Mouse (Mus musculus) retina, adult 2 months (tissue): Measurements from ENCODE around the gene Pigg.
A peak's percentile ranks its signal among the peaks of the same experiment; 100 is the strongest.

ENCODE experiments used
- DNase-seq: peaks from one replicate; pipeline ENCODE4 v3.0.0-alpha.2; 2012; ENCODE audit warnings: low read depth, low spot score

Gene Pigg

DNA sequence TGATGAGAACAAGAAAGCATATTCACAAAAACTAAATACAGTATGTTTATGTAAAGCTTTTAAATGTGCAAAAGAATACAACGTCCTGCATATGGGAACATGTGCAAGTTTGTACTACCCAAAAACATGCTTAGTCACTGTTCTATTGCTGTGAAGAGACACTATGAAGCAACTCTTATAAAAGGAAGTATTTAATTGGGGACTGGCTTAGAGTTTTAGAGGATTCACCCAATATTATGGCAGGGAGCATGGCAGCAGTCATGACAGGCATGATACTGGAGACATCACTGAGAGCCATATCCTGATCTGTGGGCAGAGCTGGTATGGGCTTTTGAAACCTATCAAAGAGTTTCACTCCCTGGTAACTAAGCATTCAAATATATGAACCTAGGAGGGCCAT is 45.5 kb downstream of the Pigg start:
- DNase-seq: no peak

- no peak for DNase-seq
These were observed 47.1 kb downstream of the Pigg start for GRCm38 (mm10) chr5:108359491-108359890.

GRCm38 (mm10) chr5:108360211-108360610 is 47.8 kb downstream of the Pigg start:
- no peak for DNase-seq

DNA sequence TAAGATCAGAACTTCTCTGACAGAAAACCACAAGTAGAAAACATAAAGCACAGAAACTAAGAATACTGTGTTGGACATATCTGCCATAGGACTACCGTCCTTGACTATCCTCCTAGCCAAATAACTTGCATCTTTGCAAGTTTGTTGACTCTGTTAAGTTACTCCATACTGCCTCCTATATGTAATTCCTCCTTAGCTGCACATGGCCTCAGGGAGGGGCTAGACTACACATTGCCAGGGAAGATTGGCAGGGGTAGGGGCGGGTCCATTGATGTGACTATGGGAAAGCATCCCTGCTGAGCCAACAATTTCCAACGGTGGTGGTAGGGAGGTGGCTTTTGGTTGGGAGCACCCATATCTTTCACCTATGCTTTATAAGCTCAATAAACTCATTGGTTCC is 49.9 kb downstream of the Pigg start:
- DNase-seq: no peak

DNA sequence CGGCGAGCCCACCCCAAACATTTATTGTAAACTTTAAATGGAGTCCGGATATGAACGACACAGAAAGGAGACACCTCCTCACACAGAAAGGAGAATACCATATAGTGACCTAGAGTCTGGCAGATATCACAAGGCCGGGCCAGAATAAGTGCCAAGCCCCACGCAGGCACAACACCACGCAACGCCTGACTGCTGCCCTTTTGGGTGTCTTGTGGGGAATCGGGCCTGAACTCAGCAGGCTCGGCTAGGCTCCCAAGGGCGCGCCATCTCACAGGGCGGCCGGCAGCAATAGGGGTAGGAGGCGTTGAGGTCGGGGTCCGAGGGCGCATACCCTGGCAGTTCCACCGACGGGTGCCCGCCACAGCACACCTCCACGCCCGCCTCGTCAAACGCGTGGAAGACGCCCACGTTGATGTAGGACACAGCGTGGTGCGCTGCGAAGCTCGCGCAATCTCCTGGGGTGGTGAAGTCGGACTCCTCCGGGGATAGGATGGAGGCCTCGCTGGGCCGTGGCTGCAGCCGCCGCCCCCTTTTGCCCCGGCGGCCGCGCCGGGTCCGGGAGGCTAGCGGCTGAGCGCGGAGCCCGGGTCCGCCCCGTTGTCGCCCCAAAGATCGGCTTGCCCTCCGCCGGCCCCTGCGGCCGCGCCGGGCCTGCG is 54.0 kb downstream of the Pigg start:
- DNase-seq: no peak

DNA sequence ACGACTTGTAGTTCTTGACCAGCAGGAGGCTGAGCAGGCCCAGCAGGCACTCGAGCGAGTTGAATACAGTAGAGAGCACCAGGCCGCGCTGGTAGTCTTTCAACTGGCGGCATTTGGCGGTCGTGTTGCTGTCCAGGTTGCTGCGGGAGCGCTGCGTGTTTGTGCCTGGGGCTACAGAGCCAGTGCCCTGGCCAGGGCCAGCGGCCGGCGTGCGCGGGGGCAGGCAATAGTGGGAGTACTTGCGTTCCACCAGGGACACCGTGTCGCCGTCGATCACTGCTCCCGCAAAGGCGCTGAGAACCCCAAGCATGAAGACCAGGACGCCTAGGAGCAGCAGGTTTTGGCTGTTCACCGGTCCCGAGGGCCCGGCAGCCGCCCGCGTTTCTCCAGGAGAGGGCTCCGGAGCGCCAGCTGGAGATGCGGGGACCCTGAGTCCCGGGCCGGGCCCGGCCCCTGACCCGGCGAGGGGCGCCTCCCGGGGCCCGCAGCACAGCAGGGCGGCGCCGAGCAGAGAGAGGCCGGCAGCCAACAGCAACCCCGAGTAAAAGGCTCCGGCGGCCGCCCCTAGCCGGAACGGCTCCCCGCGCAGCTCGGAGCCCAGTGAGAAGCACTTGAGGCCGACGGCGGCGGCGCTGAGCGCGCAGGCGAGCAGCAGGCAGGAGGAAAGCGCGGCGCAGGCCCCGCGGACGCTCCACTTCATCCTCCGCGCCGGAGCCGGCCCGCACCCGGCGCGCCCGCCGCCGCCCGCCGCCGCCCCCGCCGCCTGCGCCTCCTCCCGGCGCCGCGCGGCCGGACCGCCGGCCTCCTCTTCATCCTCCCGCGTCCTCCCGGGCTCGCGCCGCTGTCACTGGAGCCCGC is 54.8 kb downstream of the Pigg start:
- DNase-seq: no peak

DNA sequence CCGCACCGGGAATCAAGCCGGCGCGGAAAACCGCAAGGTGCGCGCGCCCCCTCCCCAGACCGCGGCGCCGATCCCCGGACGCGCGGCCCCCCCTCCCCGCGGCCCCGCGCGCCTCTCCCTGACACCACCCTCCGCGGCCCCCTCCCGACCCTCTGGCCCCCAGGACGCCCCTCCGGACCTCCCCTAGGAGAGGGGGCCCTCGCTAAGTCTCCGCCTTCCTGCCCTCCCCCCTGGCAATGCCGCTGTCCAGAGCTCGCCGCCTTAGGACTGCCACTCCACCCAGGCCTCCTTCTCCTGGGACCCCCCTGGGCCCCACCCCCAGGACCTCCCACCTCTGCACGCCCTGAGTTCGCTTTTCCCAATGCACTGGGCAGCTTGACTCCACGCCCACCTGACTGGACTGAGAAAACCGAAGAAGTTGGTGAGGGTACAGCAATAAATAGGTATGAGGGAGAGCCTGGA is 55.5 kb downstream of the Pigg start, which contains the start of gene Gm42517:
Gene Gm42517, minus strand, starts transcription at position 52 of the 462 bp plus-strand sequence.
- DNase-seq: no peak

- DNase-seq: no peak
These were observed 56.0 kb downstream of the Pigg start for GRCm38 (mm10) chr5:108368446-108368845.

DNA sequence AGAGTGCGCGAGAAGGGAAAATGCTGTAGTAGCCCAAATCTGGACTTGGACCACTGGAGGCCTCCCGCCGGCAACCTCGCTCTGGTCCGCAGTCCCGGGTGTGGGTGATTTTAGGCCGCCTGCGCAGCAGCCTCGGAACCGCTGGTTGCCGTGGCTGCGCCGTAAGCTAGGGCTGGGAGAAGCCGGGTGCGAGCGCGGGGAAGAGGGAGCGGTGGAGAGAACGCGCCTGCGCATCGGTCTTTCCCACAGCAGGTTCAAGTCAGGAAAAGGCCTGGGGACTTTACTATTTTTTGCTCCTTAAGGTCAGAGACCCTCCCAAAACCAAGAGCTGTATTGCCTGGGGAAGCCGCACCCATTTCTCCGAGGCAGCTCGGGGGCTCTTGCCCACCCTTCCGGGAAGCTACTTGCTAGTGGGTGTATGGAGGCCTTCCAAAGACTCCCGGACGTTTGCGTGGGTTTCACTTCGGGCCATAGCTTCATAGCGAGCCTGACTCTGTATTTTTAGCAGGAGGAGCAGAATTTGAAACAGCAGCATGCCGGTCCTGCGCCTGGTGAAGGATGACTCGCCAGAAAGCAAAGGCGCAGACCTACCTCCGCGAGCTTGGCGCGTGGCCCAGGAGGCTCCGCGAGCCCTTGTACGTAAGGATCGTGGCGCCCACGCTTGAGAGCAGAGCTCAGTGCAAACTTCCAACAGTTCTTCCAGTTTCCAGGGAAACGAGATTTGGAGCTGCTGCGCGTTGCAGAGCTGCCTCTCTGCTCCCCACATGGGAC is 56.6 kb downstream of the Pigg start:
- DNase-seq: no peak

GRCm38 (mm10) chr5:108369964-108370363 is 57.6 kb downstream of the Pigg start:
- no peak for DNase-seq

DNA sequence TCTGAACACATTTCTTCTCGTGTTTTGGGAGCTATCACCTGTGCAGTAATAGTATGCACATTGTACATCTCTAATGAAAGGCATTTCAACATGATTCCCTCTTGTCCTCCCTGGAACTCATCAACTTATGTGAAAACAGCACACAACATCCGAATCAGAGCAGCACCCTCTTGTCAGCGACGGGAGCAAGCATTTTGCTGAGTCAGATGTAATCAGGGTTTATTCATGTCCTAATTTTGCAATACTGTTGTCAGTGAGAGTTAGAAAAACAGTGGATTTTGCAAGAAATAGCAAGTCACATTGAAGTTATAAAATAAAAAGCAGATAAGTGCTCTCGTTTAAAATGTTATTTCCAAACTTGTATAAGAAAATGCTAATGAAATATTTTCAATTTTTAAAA is 61.7 kb downstream of the Pigg start:
- no peak for DNase-seq

DNA sequence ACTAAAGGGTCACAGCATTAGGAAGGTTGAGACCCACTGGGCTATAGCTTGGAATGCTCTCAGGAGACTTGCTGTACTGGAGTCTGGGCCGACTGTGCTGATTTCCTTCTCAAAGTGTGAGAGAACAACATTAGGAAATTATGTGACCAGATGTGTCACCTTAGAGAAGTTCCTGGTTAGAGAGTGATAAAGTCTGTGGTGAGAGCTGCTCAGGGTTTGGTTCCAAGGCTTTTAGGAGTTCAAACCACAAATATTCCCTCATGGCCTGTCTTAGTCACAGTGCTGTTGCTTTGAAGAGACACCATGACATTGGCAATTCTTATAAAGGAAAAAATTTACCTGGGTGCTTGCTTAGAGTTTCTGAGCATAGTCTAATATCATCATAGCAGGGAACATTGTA is 63.6 kb downstream of the Pigg start:
- no peak for DNase-seq

DNA sequence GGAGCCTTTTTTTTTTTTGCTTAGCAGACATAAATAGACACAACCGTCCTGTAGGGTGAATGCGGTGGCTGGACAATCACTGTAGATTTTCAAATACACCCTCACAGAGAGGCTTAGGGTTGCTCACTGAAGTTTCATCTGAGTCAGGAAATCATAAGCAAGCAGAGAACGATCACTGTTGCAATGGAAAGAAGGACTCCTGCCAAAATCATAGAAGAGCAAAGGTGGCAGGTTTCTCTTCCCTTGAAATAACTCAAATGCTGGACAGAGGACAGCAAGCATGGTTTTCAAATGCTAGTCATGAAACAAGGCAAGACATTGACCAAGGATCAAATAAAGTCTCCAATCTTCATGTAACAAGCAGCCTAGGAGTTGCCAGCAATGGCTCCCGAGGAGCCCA is 65.9 kb downstream of the Pigg start:
- DNase-seq: no peak

- no peak for DNase-seq
These were observed 73.2 kb downstream of the Pigg start for GRCm38 (mm10) chr5:108385632-108386031.

- no peak for DNase-seq
These were observed 74.0 kb downstream of the Pigg start for GRCm38 (mm10) chr5:108386449-108386848.

GRCm38 (mm10) chr5:108388201-108388600 is 75.8 kb downstream of the Pigg start, which contains the start of gene Pde6b:
Gene Pde6b, plus strand, starts transcription at chr5:108388391.
- DNase-seq: peak; percentile 75

GRCm38 (mm10) chr5:108389744-108390143 is 77.3 kb downstream of the Pigg start:
- peak; percentile 77 for DNase-seq
